ENCODE assay signal across 20 mouse cellular contexts in genomic region chr1:78141741-78142501, GRCm38 (mm10). TPM values are rescaled to one million over a fixed set of nuclear protein-coding genes. Genes with fewer than 3 reads are reported as not detected.
DNase-seq lines count a peak whose midpoint lies in the region; ATAC-seq lines count a peak whose summit lies in the region.
"Had no signal": no experiment of that assay in that cellular context is flagged by ENCODE, and none has a peak within 500 bp of the region (broad histone marks: within the 10 kb centered on the region; RNA-seq: fewer than 3 reads in every experiment).

No protein-coding gene starts in this region.

- no peak overlapping the region for H3K9ac ChIP-seq in limb, embryonic 11.5 days (ENCODE audit: low read length)
- H3K9ac ChIP-seq in hindbrain, embryonic 14.5 days: no peak overlapping the region
- no peak overlapping the region for H3K9ac ChIP-seq in neural tube, embryonic 13.5 days
- H3K9ac ChIP-seq: heart, embryonic 13.5 days; limb, embryonic 15.5 days; stomach, embryonic 15.5 days had no signal

- no peaks in the 10 kb centered on the region for H3K36me3 ChIP-seq in limb, embryonic 11.5 days (ENCODE audit: control insufficient read depth, insufficient read depth, low read length)
- H3K36me3 ChIP-seq in limb, embryonic 10.5 days: no peaks in the 10 kb centered on the region
- no peaks in the 10 kb centered on the region for H3K36me3 ChIP-seq in hindbrain, embryonic 14.5 days (replicated peaks; ENCODE audit: control insufficient read depth, insufficient read depth)
- no peaks in the 10 kb centered on the region for H3K36me3 ChIP-seq in neural tube, embryonic 13.5 days
- H3K36me3 ChIP-seq: heart, embryonic 13.5 days; limb, embryonic 15.5 days; stomach, embryonic 15.5 days had no signal

- no peak overlapping the region for H3K4me3 ChIP-seq in limb, embryonic 11.5 days (ENCODE audit: low read depth, low read length)
- H3K4me3 ChIP-seq in limb, embryonic 10.5 days: no peak overlapping the region
- H3K4me3 ChIP-seq in hindbrain, embryonic 14.5 days (replicated peaks; ENCODE audit: low read length): no peak overlapping the region
- no peak overlapping the region for H3K4me3 ChIP-seq in neural tube, embryonic 13.5 days
- H3K4me3 ChIP-seq: heart, embryonic 13.5 days; limb, embryonic 15.5 days; stomach, embryonic 15.5 days had no signal

- DNase-seq in limb, embryonic 11.5 days (ENCODE audit: low spot score): peak; percentile 48
- DNase-seq in limb, embryonic 10.5 days (ENCODE audit: low spot score): no peak
- peak; percentile 67 for DNase-seq in embryo, embryonic 9.5 days (ENCODE audit: extremely low spot score)
- DNase-seq in hindbrain, embryonic 14.5 days (ENCODE audit: low spot score): peak; percentile 68
- no peak for DNase-seq in urinary bladder, postnatal 4 days (ENCODE audit: low spot score in 2 of 2)
- DNase-seq in heart, postnatal 14 days: no peak
- DNase-seq: kidney, postnatal 14 days; right cerebral cortex, postnatal 4 days; thymus, postnatal 4 days had no signal

- no peaks in the 10 kb centered on the region for H3K9me3 ChIP-seq in limb, embryonic 11.5 days (ENCODE audit: control insufficient read depth, low read length)
- no peaks in the 10 kb centered on the region for H3K9me3 ChIP-seq in limb, embryonic 10.5 days (replicated peaks)
- H3K9me3 ChIP-seq in hindbrain, embryonic 14.5 days (ENCODE audit: control insufficient read depth, low read length): no peaks in the 10 kb centered on the region
- H3K9me3 ChIP-seq in neural tube, embryonic 13.5 days: no peaks in the 10 kb centered on the region
- H3K9me3 ChIP-seq: heart, embryonic 13.5 days; limb, embryonic 15.5 days; stomach, embryonic 15.5 days had no signal

- WGBS in limb, embryonic 11.5 days: 17% methylated on average over 9 of the region's 9 CpGs
- WGBS in limb, embryonic 10.5 days: 18% methylated on average over 9 of the region's 9 CpGs
- WGBS in hindbrain, embryonic 14.5 days: 15% methylated on average over 9 of the region's 9 CpGs
- WGBS in neural tube, embryonic 13.5 days: 10% methylated on average over 9 of the region's 9 CpGs

- ATAC-seq in limb, embryonic 11.5 days (ENCODE audit: insufficient number of reproducible peaks, low FRiP score, low TSS enrichment, low read depth): no peak
- ATAC-seq in hindbrain, embryonic 14.5 days (ENCODE audit: low FRiP score): peak; percentile 71
- peak; percentile 64 for ATAC-seq in neural tube, embryonic 13.5 days (ENCODE audit: low read depth)
- ATAC-seq: inflammation-experienced regulatory T-cells, adult 6 months; Patski had no signal

- H3K4me2 ChIP-seq in limb, embryonic 11.5 days (ENCODE audit: low read depth, severe bottlenecking): no peak overlapping the region
- no peak overlapping the region for H3K4me2 ChIP-seq in hindbrain, embryonic 14.5 days (replicated peaks)
- H3K4me2 ChIP-seq in neural tube, embryonic 13.5 days: 0 out of 2 replicates have a peak overlapping the region, but pooled peaks have one; percentile 3
- H3K4me2 ChIP-seq: heart, embryonic 13.5 days; limb, embryonic 15.5 days; stomach, embryonic 15.5 days had no signal

- intact Hi-C loops in heart, postnatal 14 days (cut with DNase I): no loop called here

- no peak overlapping the region for H3K27ac ChIP-seq in limb, embryonic 11.5 days (replicated peaks; ENCODE audit: low read depth, low read length)
- no peak overlapping the region for H3K27ac ChIP-seq in limb, embryonic 10.5 days
- no peak overlapping the region for H3K27ac ChIP-seq in hindbrain, embryonic 14.5 days
- no peak overlapping the region for H3K27ac ChIP-seq in neural tube, embryonic 13.5 days (replicated peaks)
- H3K27ac ChIP-seq: heart, embryonic 13.5 days; limb, embryonic 15.5 days; stomach, embryonic 15.5 days had no signal

- peaks cover 33% of the 10 kb centered on the region for H3K27me3 ChIP-seq in limb, embryonic 11.5 days (ENCODE audit: control insufficient read depth, insufficient read depth, low read length)
- peaks cover 100% of the 10 kb centered on the region for H3K27me3 ChIP-seq in limb, embryonic 10.5 days (ENCODE audit: low read depth, poor library complexity, severe bottlenecking)
- H3K27me3 ChIP-seq in hindbrain, embryonic 14.5 days (ENCODE audit: control insufficient read depth, insufficient read depth, low read length): peaks cover 93% of the 10 kb centered on the region
- H3K27me3 ChIP-seq in neural tube, embryonic 13.5 days: peaks cover 95% of the 10 kb centered on the region
- H3K27me3 ChIP-seq: CH12.LX had no signal

- H3K4me1 ChIP-seq in limb, embryonic 11.5 days (ENCODE audit: control insufficient read depth, insufficient read depth, low read length): peaks cover 10% of the 10 kb centered on the region
- H3K4me1 ChIP-seq in limb, embryonic 10.5 days: peaks cover 34% of the 10 kb centered on the region
- H3K4me1 ChIP-seq in hindbrain, embryonic 14.5 days (replicated peaks; ENCODE audit: control insufficient read depth, insufficient read depth, low read length): 0 out of 2 replicates have a peak, but pooled peaks cover 11% of the 10 kb centered on the region
- H3K4me1 ChIP-seq in neural tube, embryonic 13.5 days (replicated peaks): peaks cover 48% of the 10 kb centered on the region
- H3K4me1 ChIP-seq: limb, embryonic 15.5 days; stomach, embryonic 15.5 days had no signal

RNA-seq across cellular contexts. Expression of gene Pax3, which starts 55.0 kb away (rescaled TPM):
- 5.0 and 5.6 TPM in 2 replicates for polyA plus RNA-seq in limb, embryonic 11.5 days (2014; fragmentation: Nextera tagmentation; extraction: Ambion mirVana)
- 11.5 and 12.6 TPM in 2 replicates for polyA plus RNA-seq in limb, embryonic 10.5 days (2016; fragmentation: Nextera tagmentation; extraction: Ambion mirVana)
- 7.9 and 8.2 TPM in 2 replicates for polyA plus RNA-seq in hindbrain, embryonic 14.5 days (2014; fragmentation: Nextera tagmentation; extraction: Ambion mirVana)
- 12.9 and 17.0 TPM in 2 replicates for polyA plus RNA-seq in neural tube, embryonic 13.5 days (2015; fragmentation: Nextera tagmentation; extraction: Ambion mirVana)
- total RNA-seq in heart, postnatal 14 days (2021): under 1 TPM in 1 of 2 experiments, not detected in 1; 0.07 TPM
- total RNA-seq: adrenal gland, adult 18-20 months; layer of hippocampus, postnatal 25 days; megakaryocyte-erythroid progenitor cell, adult 5-6 weeks had no signal
- polyA plus RNA-seq: inflammation-experienced regulatory T-cells, adult 6 months; lung, embryonic 16.5 days had no signal

Comparison
In these comparisons a context has a peak if more than half of its experiments do, and no peak if none do; other contexts are left out.
1. DNase-seq: peak in limb, embryonic 11.5 days (single experiment), embryo, embryonic 9.5 days (single experiment) and hindbrain, embryonic 14.5 days (single experiment); none in limb, embryonic 10.5 days (single experiment), urinary bladder, postnatal 4 days (0 of 2) and heart, postnatal 14 days (0 of 2).